Mouse (Mus musculus): ENCODE measurements at regions not wholly inside any gene's neighbourhood (a gene's known extent, or its start where the extent isn't known, plus 50 kb on each side); places are given as distances from the start of the nearest gene placed in this dataset.
"Not testable (repeated sequence)": the region's sequence is repeated elsewhere in the genome, so short reads cannot be mapped to it uniquely, and the experiment has no call there.

GRCm38 (mm10) chr9:9500345-9500744 lies 261.4 kb upstream of the Arhgap42 start:
- no peak overlapping the region for H3K9ac ChIP-seq (ENCODE audit: low read length)
- H3K27me3 ChIP-seq (ENCODE audit: control insufficient read depth, insufficient read depth, low read length), result no peaks in the 10 kb centered on the region
- ATAC-seq (ENCODE audit: insufficient read depth, low FRiP score), result no peak
- no peak overlapping the region for H3K27ac ChIP-seq (ENCODE audit: low read length)
- no peak overlapping the region for H3K4me2 ChIP-seq (ENCODE audit: low read depth, low read length)
- H3K9me3 ChIP-seq (replicated peaks; ENCODE audit: control insufficient read depth, low read length), result no peaks in the 10 kb centered on the region
- no peaks in the 10 kb centered on the region for H3K36me3 ChIP-seq (ENCODE audit: control insufficient read depth, insufficient read depth, low read length)
- no peaks in the 10 kb centered on the region for H3K4me1 ChIP-seq (ENCODE audit: control insufficient read depth, insufficient read depth, low read length)
- H3K4me3 ChIP-seq (replicated peaks; ENCODE audit: low read length), result no peak overlapping the region
- 82% methylated on average over 2 of the region's 2 CpGs for WGBS

- ATAC-seq (ENCODE audit: insufficient read depth, low FRiP score), result no peak
- no peaks in the 10 kb centered on the region for H3K27me3 ChIP-seq (ENCODE audit: control insufficient read depth, insufficient read depth, low read length)
- H3K4me1 ChIP-seq (ENCODE audit: control insufficient read depth, insufficient read depth, low read length), result no peaks in the 10 kb centered on the region
- H3K9ac ChIP-seq (ENCODE audit: low read length), result no peak overlapping the region
- H3K9me3 ChIP-seq (replicated peaks; ENCODE audit: control insufficient read depth, low read length), result no peaks in the 10 kb centered on the region
- 80% methylated on average over 3 of the region's 3 CpGs for WGBS
- H3K27ac ChIP-seq (ENCODE audit: low read length), result no peak overlapping the region
- no peak overlapping the region for H3K4me2 ChIP-seq (ENCODE audit: low read depth, low read length)
- H3K4me3 ChIP-seq (replicated peaks; ENCODE audit: low read length), result no peak overlapping the region
- H3K36me3 ChIP-seq (ENCODE audit: control insufficient read depth, insufficient read depth, low read length), result no peaks in the 10 kb centered on the region
Observed at GRCm38 (mm10) chr9:9493594-9494182, 254.8 kb upstream of the Arhgap42 start.

GRCm38 (mm10) chr9:9477145-9477544 lies 238.2 kb upstream of the Arhgap42 start:
- H3K9ac ChIP-seq (ENCODE audit: low read length), result no peak overlapping the region
- no peaks in the 10 kb centered on the region for H3K27me3 ChIP-seq (ENCODE audit: control insufficient read depth, insufficient read depth, low read length)
- no peak overlapping the region for H3K27ac ChIP-seq (ENCODE audit: low read length)
- no peaks in the 10 kb centered on the region for H3K36me3 ChIP-seq (ENCODE audit: control insufficient read depth, insufficient read depth, low read length)
- no peaks in the 10 kb centered on the region for H3K9me3 ChIP-seq (replicated peaks; ENCODE audit: control insufficient read depth, low read length)
- no peak overlapping the region for H3K4me3 ChIP-seq (replicated peaks; ENCODE audit: low read length)
- H3K4me1 ChIP-seq (ENCODE audit: control insufficient read depth, insufficient read depth, low read length), result no peaks in the 10 kb centered on the region
- ATAC-seq (ENCODE audit: insufficient read depth, low FRiP score), result no peak
- no peak overlapping the region for H3K4me2 ChIP-seq (ENCODE audit: low read depth, low read length)

- Histone ChIP-seq H3K36me3 (ENCODE audit: control insufficient read depth, insufficient read depth, low read length) (no peaks in the 10 kb centered on the region), H3K9me3 (replicated peaks; ENCODE audit: control insufficient read depth, low read length) (no peaks in the 10 kb centered on the region), H3K4me3 (replicated peaks; ENCODE audit: low read length) (no peak overlapping the region), H3K9ac (ENCODE audit: low read length) (no peak overlapping the region), H3K27ac (ENCODE audit: low read length) (no peak overlapping the region), H3K27me3 (ENCODE audit: control insufficient read depth, insufficient read depth, low read length) (no peaks in the 10 kb centered on the region), H3K4me1 (ENCODE audit: control insufficient read depth, insufficient read depth, low read length) (no peaks in the 10 kb centered on the region), H3K4me2 (ENCODE audit: low read depth, low read length) (no peak overlapping the region)
- 43% methylated on average over 8 of the region's 8 CpGs for WGBS
- no peak for ATAC-seq (ENCODE audit: insufficient read depth, low FRiP score)
Observed at GRCm38 (mm10) chr9:9475009-9475744, 236.3 kb upstream of the Arhgap42 start.

- no peak for ATAC-seq (ENCODE audit: insufficient read depth, low FRiP score)
- 84% methylated on average over 1 of the region's 1 CpGs for WGBS
- Histone ChIP-seq H3K27ac (ENCODE audit: low read length) (no peak overlapping the region), H3K27me3 (ENCODE audit: control insufficient read depth, insufficient read depth, low read length) (no peaks in the 10 kb centered on the region), H3K4me3 (replicated peaks; ENCODE audit: low read length) (no peak overlapping the region), H3K9me3 (replicated peaks; ENCODE audit: control insufficient read depth, low read length) (no peaks in the 10 kb centered on the region), H3K4me2 (ENCODE audit: low read depth, low read length) (no peak overlapping the region), H3K4me1 (ENCODE audit: control insufficient read depth, insufficient read depth, low read length) (no peaks in the 10 kb centered on the region), H3K36me3 (ENCODE audit: control insufficient read depth, insufficient read depth, low read length) (no peaks in the 10 kb centered on the region), H3K9ac (ENCODE audit: low read length) (no peak overlapping the region)
Observed at GRCm38 (mm10) chr9:9444213-9444612, 205.3 kb upstream of the Arhgap42 start.

- no peak overlapping the region for H3K9ac ChIP-seq (ENCODE audit: low read length)
- H3K4me2 ChIP-seq (ENCODE audit: low read depth, low read length), result no peak overlapping the region
- ATAC-seq (ENCODE audit: insufficient read depth, low FRiP score), result no peak
- H3K4me1 ChIP-seq (ENCODE audit: control insufficient read depth, insufficient read depth, low read length), result no peaks in the 10 kb centered on the region
- no peaks in the 10 kb centered on the region for H3K36me3 ChIP-seq (ENCODE audit: control insufficient read depth, insufficient read depth, low read length)
- no peaks in the 10 kb centered on the region for H3K9me3 ChIP-seq (replicated peaks; ENCODE audit: control insufficient read depth, low read length)
- H3K27ac ChIP-seq (ENCODE audit: low read length), result no peak overlapping the region
- H3K27me3 ChIP-seq (ENCODE audit: control insufficient read depth, insufficient read depth, low read length), result no peaks in the 10 kb centered on the region
- WGBS, result 75% methylated on average over 2 of the region's 2 CpGs
- H3K4me3 ChIP-seq (replicated peaks; ENCODE audit: low read length), result no peak overlapping the region
Observed at GRCm38 (mm10) chr9:9420326-9420725, 181.4 kb upstream of the Arhgap42 start.

GRCm38 (mm10) chr9:9412460-9413181 lies 173.7 kb upstream of the Arhgap42 start:
- no peak overlapping the region for H3K4me2 ChIP-seq (ENCODE audit: low read depth, low read length)
- H3K4me3 ChIP-seq (replicated peaks; ENCODE audit: low read length), result no peak overlapping the region
- no peaks in the 10 kb centered on the region for H3K27me3 ChIP-seq (ENCODE audit: control insufficient read depth, insufficient read depth, low read length)
- H3K4me1 ChIP-seq (ENCODE audit: control insufficient read depth, insufficient read depth, low read length), result no peaks in the 10 kb centered on the region
- 70% methylated on average over 3 of the region's 3 CpGs for WGBS
- H3K9me3 ChIP-seq (replicated peaks; ENCODE audit: control insufficient read depth, low read length), result no peaks in the 10 kb centered on the region
- H3K27ac ChIP-seq (ENCODE audit: low read length), result no peak overlapping the region
- ATAC-seq (ENCODE audit: insufficient read depth, low FRiP score), result no peak
- no peaks in the 10 kb centered on the region for H3K36me3 ChIP-seq (ENCODE audit: control insufficient read depth, insufficient read depth, low read length)
- H3K9ac ChIP-seq (ENCODE audit: low read length), result no peak overlapping the region

GRCm38 (mm10) chr9:9394190-9394589 lies 155.3 kb upstream of the Arhgap42 start:
- not testable (repeated sequence) for H3K4me1 ChIP-seq (ENCODE audit: control insufficient read depth, insufficient read depth, low read length); ATAC-seq (ENCODE audit: insufficient read depth, low FRiP score); H3K4me2 ChIP-seq (ENCODE audit: low read depth, low read length); H3K9ac ChIP-seq (ENCODE audit: low read length); H3K36me3 ChIP-seq (ENCODE audit: control insufficient read depth, insufficient read depth, low read length); H3K4me3 ChIP-seq (replicated peaks; ENCODE audit: low read length); H3K27ac ChIP-seq (ENCODE audit: low read length); H3K27me3 ChIP-seq (ENCODE audit: control insufficient read depth, insufficient read depth, low read length); H3K9me3 ChIP-seq (replicated peaks; ENCODE audit: control insufficient read depth, low read length)
- WGBS, result 85% methylated on average over 3 of the region's 4 CpGs

- no peak overlapping the region for H3K4me3 ChIP-seq (replicated peaks; ENCODE audit: low read length)
- H3K4me1 ChIP-seq (ENCODE audit: control insufficient read depth, insufficient read depth, low read length), result no peaks in the 10 kb centered on the region
- no peaks in the 10 kb centered on the region for H3K27me3 ChIP-seq (ENCODE audit: control insufficient read depth, insufficient read depth, low read length)
- H3K9ac ChIP-seq (ENCODE audit: low read length), result no peak overlapping the region
- H3K9me3 ChIP-seq (replicated peaks; ENCODE audit: control insufficient read depth, low read length), result no peaks in the 10 kb centered on the region
- no peaks in the 10 kb centered on the region for H3K36me3 ChIP-seq (ENCODE audit: control insufficient read depth, insufficient read depth, low read length)
- no peak overlapping the region for H3K4me2 ChIP-seq (ENCODE audit: low read depth, low read length)
- 65% methylated on average over 2 of the region's 2 CpGs for WGBS
- no peak for ATAC-seq (ENCODE audit: insufficient read depth, low FRiP score)
- H3K27ac ChIP-seq (ENCODE audit: low read length), result no peak overlapping the region
Observed at GRCm38 (mm10) chr9:9376650-9377189, 137.8 kb upstream of the Arhgap42 start.

Measured in stomach, embryonic 16.5 days (tissue).